ENCODE assay signal across 13 mouse cellular contexts in the genomic region with DNA sequence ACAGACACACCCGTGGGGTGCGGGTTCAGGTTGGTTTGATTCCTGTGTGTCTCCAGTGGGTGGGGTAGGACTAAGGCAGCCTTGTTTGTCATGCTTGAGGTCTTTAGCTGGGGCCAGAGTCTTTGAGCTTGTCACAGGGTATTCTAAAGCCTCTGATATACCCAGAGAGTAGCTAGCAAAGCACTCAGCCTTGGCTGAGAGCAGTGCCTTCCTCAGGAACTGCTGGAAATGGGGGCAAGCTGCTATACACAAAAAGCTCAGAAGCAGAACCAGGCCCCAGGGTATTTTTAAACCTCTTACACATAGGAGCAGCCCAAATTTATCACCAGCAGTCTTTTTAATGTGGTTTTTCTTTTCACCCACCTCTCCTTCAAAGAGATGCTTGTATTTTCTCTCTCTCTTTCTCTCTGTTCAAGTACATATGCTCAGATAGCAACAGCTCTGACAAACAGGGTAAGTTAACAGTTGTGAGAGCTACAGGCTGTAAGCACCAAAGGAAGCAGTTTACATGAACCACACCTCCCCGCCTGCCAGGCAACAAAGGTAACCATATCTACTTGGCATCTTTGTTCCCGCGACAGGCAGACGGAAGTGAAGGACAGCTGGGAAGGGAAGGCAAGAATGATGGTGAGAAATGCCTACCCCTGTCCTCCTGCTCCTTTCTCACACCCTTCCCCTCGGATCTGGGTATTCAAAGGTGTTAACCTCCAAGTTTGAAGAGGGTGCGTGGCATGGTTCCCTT.
DNase-seq lines count a peak whose midpoint lies in the region; ATAC-seq lines count a peak whose summit lies in the region.
"Had no signal": no experiment of that assay in that cellular context is flagged by ENCODE, and none has a peak within 500 bp of the region (broad histone marks: within the 10 kb centered on the region; RNA-seq: fewer than 3 reads in every experiment).

No protein-coding gene starts in this region.

- DNase-seq in left cerebral cortex, adult 18-20 months (ENCODE audit: low spot score in 2 of 2) = peak; percentile 30 to 51
- no peak for DNase-seq in left cerebral cortex, postnatal 4 days
- peak; percentile 83 for DNase-seq in naive thymus-derived CD4-positive, alpha-beta T cell, adult 2 months (ENCODE audit: low read depth)
- DNase-seq in thymus, postnatal 0 days (ENCODE audit: low spot score) = peak; percentile 87
- DNase-seq in adrenal gland, postnatal 25 days = no peak
- no peak for DNase-seq in cerebellum, adult 11 months
- DNase-seq: cerebellum, adult 8-10 months; heart, postnatal 14 days; kidney, adult 11 months; lung, embryonic 14.5 days had no signal

- ATAC-seq in activated CD4-positive, CD25-positive, alpha-beta regulatory T cell, adult 4 months = peak; percentile 67
- ATAC-seq in erythroid progenitor cell, adult 5-6 weeks (replicated peaks; ENCODE audit: low FRiP score, poor library complexity, severe bottlenecking) = no peak
- ATAC-seq: forebrain, embryonic 14.5 days had no signal

- intact Hi-C loops in left cerebral cortex, postnatal 4 days (cut with DNase I) = loop anchor here (10.0 kb wide), 1 partner anchor 73 kb away; a partner anchor contains a TSS

Comparison
In these comparisons a context has a peak if more than half of its experiments do, and no peak if none do; other contexts are left out.
1. DNase-seq: peak in left cerebral cortex, adult 18-20 months (2 of 2), naive thymus-derived CD4-positive, alpha-beta T cell, adult 2 months (single experiment) and thymus, postnatal 0 days (single experiment); none in left cerebral cortex, postnatal 4 days (single experiment), adrenal gland, postnatal 25 days (single experiment) and cerebellum, adult 11 months (single experiment).